Mouse (Mus musculus) spleen, adult 2 months (tissue): ENCODE data around the gene Fbxo9. TPM values are rescaled to one million over a fixed set of nuclear protein-coding genes. Genes with fewer than 3 reads are reported as not detected.

ENCODE experiments used
- DNase-seq, 2 experiments: peaks; one replicate each; pipeline versions ENCODE4 v3.0.0 to v3.0.0-alpha.2; 2012 to 2021; ENCODE audit warnings: low spot score in 2 of 2, low read depth in 1 of 2
- H3K27ac ChIP-seq: fragments of 200-500 bp; 2 replicates; pipeline ENCODE4 v1.5.1; 2012; ENCODE audit warnings: low read length, inconsistent platforms; ENCODE audit not compliant: insufficient read depth
- H3K27me3 ChIP-seq: fragments of 200-500 bp; 2 replicates; pipeline ENCODE4 v1.6.1; 2012; ENCODE audit warnings: mild to moderate bottlenecking, moderate library complexity, low read length, inconsistent platforms; ENCODE audit not compliant: control insufficient read depth, insufficient read depth
- H3K36me3 ChIP-seq: fragments of 200-500 bp; 2 replicates; pipeline ENCODE4 v1.6.1; 2012; ENCODE audit warnings: mild to moderate bottlenecking, low read length, inconsistent platforms; ENCODE audit not compliant: control insufficient read depth, insufficient read depth
- H3K4me1 ChIP-seq: fragments of 200-500 bp; 2 replicates; pipeline ENCODE4 v1.6.1; 2011; ENCODE audit warnings: inconsistent platforms; ENCODE audit not compliant: control insufficient read depth, insufficient read depth, insufficient read length
- H3K4me3 ChIP-seq: fragments of 200-500 bp; 2 replicates; pipeline ENCODE4 v1.5.1; 2011; ENCODE audit warnings: mild to moderate bottlenecking, inconsistent platforms; ENCODE audit not compliant: insufficient read depth, insufficient read length; ENCODE audit errors: extremely low read depth
- CTCF ChIP-seq: fragments of 200-500 bp; IDR thresholded peaks from 2 replicates; pipeline ENCODE4 v1.5.1; 2011; ENCODE audit warnings: mild to moderate bottlenecking, inconsistent platforms; ENCODE audit not compliant: insufficient read depth, insufficient read length, insufficient replicate concordance; ENCODE audit errors: extremely low read depth
- POLR2A ChIP-seq: fragments of 200-500 bp; IDR thresholded peaks from 2 replicates; pipeline ENCODE4 v1.6.1; 2011; ENCODE audit warnings: low read depth, low read length, inconsistent platforms
- WGBS: fragments of 180-500 bp; shearing (Covaris S2); methylation state at CpG from one replicate; pipeline ENCODE4 v1.1.7; 2018; 5-methylcytosine and 5-hydroxymethylcytosine counted together
- polyA plus RNA-seq: library from polyadenylated mRNA; depleted of rRNA; stranded (reverse); fragments of >200 nt; gene quantifications from 2 replicates; pipeline ENCODE4 v1.2.3, GENCODE M21; 2012

Fbxo9 gene
- polyA plus RNA-seq, 1 experiment, result 79.8 TPM

- H3K27me3 ChIP-seq, result no peaks in the 10 kb centered on the region
- no peak for DNase-seq
- no peaks in the 10 kb centered on the region for H3K4me1 ChIP-seq
- H3K4me3 ChIP-seq, result no peak overlapping the region
- WGBS, result 91% methylated on average over 3 of the region's 3 CpGs
- TF ChIP-seq POLR2A (no peak), CTCF (no peak)
- no peak overlapping the region for H3K27ac ChIP-seq
- no peaks in the 10 kb centered on the region for H3K36me3 ChIP-seq
Observed at GRCm38 (mm10) chr9:78054298-78054697, 54.6 kb downstream of the Fbxo9 start.

GRCm38 (mm10) chr9:78053821-78054220, 55.0 kb downstream of the Fbxo9 start:
- no peaks in the 10 kb centered on the region for H3K4me1 ChIP-seq
- H3K27me3 ChIP-seq, result no peaks in the 10 kb centered on the region
- WGBS, result 88% methylated on average over 8 of the region's 8 CpGs
- no peaks in the 10 kb centered on the region for H3K36me3 ChIP-seq
- TF ChIP-seq POLR2A (no peak), CTCF (no peak)
- H3K4me3 ChIP-seq, result no peak overlapping the region
- no peak overlapping the region for H3K27ac ChIP-seq
- DNase-seq, result no peak

GRCm38 (mm10) chr9:78051677-78052076, 57.2 kb downstream of the Fbxo9 start, which contains the start of gene Gcm1:
Gcm1 (plus strand) TSS chr9:78051924.
- H3K27ac ChIP-seq, result no peak within 1 kb of the TSS
- H3K27me3 ChIP-seq, result no peaks in the 10 kb centered on the region
- H3K4me1 ChIP-seq, result no peaks in the 10 kb centered on the region
- H3K4me3 ChIP-seq, result no peak within 1 kb of the TSS
- 87% methylated on average over 3 of the region's 3 CpGs for WGBS
- no peak for DNase-seq
- no peak for TF ChIP-seq CTCF
- no peak for TF ChIP-seq POLR2A
- no peaks in the 10 kb centered on the region for H3K36me3 ChIP-seq

- no peak for DNase-seq
- no peak overlapping the region for H3K27ac ChIP-seq
- 38% methylated on average over 5 of the region's 5 CpGs for WGBS
- no peaks in the 10 kb centered on the region for H3K36me3 ChIP-seq
- TF ChIP-seq CTCF, result no peak
- TF ChIP-seq POLR2A, result no peak
- H3K4me1 ChIP-seq, result no peaks in the 10 kb centered on the region
- no peak overlapping the region for H3K4me3 ChIP-seq
- no peaks in the 10 kb centered on the region for H3K27me3 ChIP-seq
Observed at GRCm38 (mm10) chr9:78050452-78050970, 58.4 kb downstream of the Fbxo9 start.

- TF ChIP-seq POLR2A (no peak), CTCF (no peak)
- 0 out of 2 replicates have a peak overlapping the region, but pooled peaks have one; percentile 36 for H3K4me3 ChIP-seq
- no peak for DNase-seq
Observed at GRCm38 (mm10) chr9:78046755-78047154, 62.1 kb downstream of the Fbxo9 start.

GRCm38 (mm10) chr9:78045171-78045570, 63.7 kb downstream of the Fbxo9 start:
- H3K36me3 ChIP-seq, result no peaks in the 10 kb centered on the region
- H3K27me3 ChIP-seq, result no peaks in the 10 kb centered on the region
- no peak overlapping the region for H3K27ac ChIP-seq
- H3K4me3 ChIP-seq, result no peak overlapping the region
- H3K4me1 ChIP-seq, result no peaks in the 10 kb centered on the region
- TF ChIP-seq POLR2A (no peak), CTCF (no peak)
- 94% methylated on average over 6 of the region's 6 CpGs for WGBS
- no peak for DNase-seq

More at GRCm38 (mm10) chr9:78046755-78047154, 62.1 kb downstream of the Fbxo9 start:
- H3K4me1 ChIP-seq, result no peaks in the 10 kb centered on the region
- H3K27me3 ChIP-seq, result no peaks in the 10 kb centered on the region
- H3K36me3 ChIP-seq, result no peaks in the 10 kb centered on the region
- WGBS, result 70% methylated on average over 20 of the region's 20 CpGs
- H3K27ac ChIP-seq, result no peak overlapping the region

- Histone ChIP-seq H3K27ac (no peak overlapping the region), H3K36me3 (no peaks in the 10 kb centered on the region), H3K4me3 (no peak overlapping the region), H3K4me1 (no peaks in the 10 kb centered on the region), H3K27me3 (no peaks in the 10 kb centered on the region)
- TF ChIP-seq POLR2A (no peak), CTCF (peak; percentile 100)
- DNase-seq, result peak; percentile 53 to 54
- WGBS, result 32% methylated on average over 18 of the region's 18 CpGs
Observed at GRCm38 (mm10) chr9:78038755-78039489, 69.9 kb downstream of the Fbxo9 start.
